Mouse (Mus musculus) thymus, adult 2 months (tissue): ENCODE measurements around the gene D630036H23Rik. TPM values are rescaled to one million over a fixed set of nuclear protein-coding genes. Genes with fewer than 3 reads are reported as not detected.

Experiments used
- DNase-seq: peaks from one replicate; pipeline ENCODE4 v3.0.0; 2021
- H3K27ac ChIP-seq: fragments of 200-500 bp; 2 replicates; pipeline ENCODE4 v1.5.1; 2012; ENCODE audit warnings: low read length, control low read depth; ENCODE audit not compliant: control insufficient read depth, insufficient read depth
- H3K27me3 ChIP-seq: fragments of 200-500 bp; 2 replicates; pipeline ENCODE4 v1.6.1; 2012; ENCODE audit warnings: mild to moderate bottlenecking, low read length, moderate library complexity, mixed read lengths; ENCODE audit not compliant: control insufficient read depth, insufficient read depth
- H3K36me3 ChIP-seq: fragments of 200-500 bp; 2 replicates; pipeline ENCODE4 v1.6.1; 2012; ENCODE audit warnings: mild to moderate bottlenecking, low read length, moderate library complexity; ENCODE audit not compliant: control insufficient read depth, insufficient read depth
- H3K4me1 ChIP-seq: fragments of 200-500 bp; replicated peaks from 2 replicates; pipeline ENCODE4 v1.6.1; 2012; ENCODE audit warnings: low read length; ENCODE audit not compliant: control insufficient read depth, insufficient read depth
- H3K4me3 ChIP-seq: fragments of 200-500 bp; 2 replicates; pipeline ENCODE4 v1.5.1; 2012; ENCODE audit warnings: mild to moderate bottlenecking, low read length, control low read depth, moderate library complexity; ENCODE audit not compliant: control insufficient read depth, insufficient read depth
- CTCF ChIP-seq: fragments of 200-500 bp; IDR thresholded peaks from 2 replicates; pipeline ENCODE4 v1.5.1; 2012; ENCODE audit warnings: mild to moderate bottlenecking, control low read depth, low read length, moderate library complexity, borderline replicate concordance; ENCODE audit not compliant: control insufficient read depth, poor library complexity, insufficient read depth; ENCODE audit errors: extremely low read depth
- POLR2A ChIP-seq: fragments of 200-500 bp; IDR thresholded peaks from 2 replicates; pipeline ENCODE4 v1.6.1; 2012; ENCODE audit warnings: mild to moderate bottlenecking, low read length, control low read depth, moderate library complexity; ENCODE audit not compliant: control insufficient read depth, poor library complexity, insufficient read depth; ENCODE audit errors: extremely low read depth
- WGBS: fragments of 180-500 bp; shearing (Covaris S2); methylation state at CpG from one replicate; pipeline ENCODE4 v1.1.7; 2018; 5-methylcytosine and 5-hydroxymethylcytosine counted together
- polyA plus RNA-seq: library from polyadenylated mRNA; depleted of rRNA; stranded (reverse); fragments of >200 nt; gene quantifications from 2 replicates; pipeline ENCODE4 v1.2.3, GENCODE M21; 2012; rRNA removed

The D630036H23Rik gene
- polyA plus RNA-seq, 1 experiment = 0.50 TPM

- no peak overlapping the region for H3K4me3 ChIP-seq
- WGBS = 89% methylated on average over 4 of the region's 4 CpGs
- no peaks in the 10 kb centered on the region for H3K27me3 ChIP-seq
- no peak overlapping the region for H3K27ac ChIP-seq
- H3K36me3 ChIP-seq = no peaks in the 10 kb centered on the region
- TF ChIP-seq CTCF (no peak), POLR2A (no peak)
- no peak for DNase-seq
- H3K4me1 ChIP-seq = no peaks in the 10 kb centered on the region
These were observed 37.9 kb downstream of the D630036H23Rik start for GRCm38 (mm10) chr12:36344131-36344530.

DNA sequence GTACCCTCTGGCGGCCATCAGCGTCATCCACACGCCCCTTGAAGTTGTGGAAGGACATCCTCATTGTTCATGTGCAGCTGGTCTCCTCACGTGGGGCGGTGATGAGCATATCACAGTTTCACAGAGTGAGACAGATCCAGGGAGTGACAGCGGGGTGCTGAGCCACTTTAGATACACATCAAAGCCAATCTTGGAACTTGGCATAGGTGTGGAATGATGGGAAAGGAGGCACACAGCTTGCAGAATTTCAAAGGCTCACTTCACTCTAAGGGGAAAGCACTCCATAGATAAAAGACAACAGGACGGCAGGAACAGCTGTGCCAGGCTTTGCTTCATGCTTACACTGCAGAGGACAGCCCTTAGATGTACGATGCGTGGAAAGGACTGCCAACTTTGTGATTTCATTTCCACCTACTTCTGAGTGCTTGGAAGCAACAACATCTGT, 48.1 kb downstream of the D630036H23Rik start:
- no peak overlapping the region for H3K4me3 ChIP-seq
- H3K4me1 ChIP-seq = no peaks in the 10 kb centered on the region
- H3K27ac ChIP-seq = no peak overlapping the region
- no peak for DNase-seq
- TF ChIP-seq CTCF (no peak), POLR2A (no peak)
- 80% methylated on average over 9 of the region's 9 CpGs for WGBS
- H3K36me3 ChIP-seq = no peaks in the 10 kb centered on the region
- no peaks in the 10 kb centered on the region for H3K27me3 ChIP-seq

DNA sequence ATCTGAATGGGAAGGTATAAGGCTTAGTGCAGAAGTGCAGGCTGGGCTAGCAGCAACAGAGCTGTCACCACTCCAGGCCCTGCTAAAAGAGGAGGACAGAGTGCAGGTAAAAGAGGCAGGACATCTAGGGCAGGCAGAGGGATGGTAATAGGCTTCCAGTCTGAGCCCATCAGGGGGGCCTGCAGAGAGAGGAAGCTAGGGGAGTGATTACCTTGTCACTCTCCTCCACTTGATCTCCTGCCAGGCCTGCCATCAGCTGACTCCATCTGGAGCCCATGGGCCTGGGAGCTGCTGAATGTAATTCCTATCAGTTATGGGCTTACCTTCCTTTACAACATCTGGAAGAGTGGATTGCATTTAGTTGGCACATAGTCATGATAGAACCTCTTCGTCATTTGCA, 49.3 kb downstream of the D630036H23Rik start:
- Histone ChIP-seq H3K4me3 (no peak overlapping the region), H3K27me3 (no peaks in the 10 kb centered on the region), H3K36me3 (no peaks in the 10 kb centered on the region), H3K27ac (no peak overlapping the region), H3K4me1 (no peaks in the 10 kb centered on the region)
- no peak for TF ChIP-seq CTCF
- TF ChIP-seq POLR2A = no peak
- no peak for DNase-seq
- 94% methylated on average over 1 of the region's 1 CpGs for WGBS

Other genes starting within 250 kb of the D630036H23Rik start
- gene Ankmy2, start 225.1 kb downstream of the D630036H23Rik start, polyA plus RNA-seq = 7.4 and 7.6 TPM in 2 replicates
- gene Bzw2, start 224.1 kb downstream of the D630036H23Rik start, polyA plus RNA-seq = 34.0 and 36.7 TPM in 2 replicates
- not detected in 2 replicates for gene Lrrc72, start 128.8 kb downstream of the D630036H23Rik start, polyA plus RNA-seq
- gene Sostdc1, start 68.0 kb downstream of the D630036H23Rik start, polyA plus RNA-seq = 0.96 and 1.3 TPM in 2 replicates
- 0.53 and 0.70 TPM in 2 replicates for gene Ispd, start 731 bp downstream of the D630036H23Rik start, polyA plus RNA-seq